Mouse (Mus musculus) bone marrow, adult 2 months (tissue): ENCODE results near the gene Alkbh4. TPM values are rescaled to one million over a fixed set of nuclear protein-coding genes. Genes with fewer than 3 reads are reported as not detected.

ENCODE experiments used
- H3K27ac ChIP-seq: fragments of 200-500 bp; 2 replicates; pipeline ENCODE4 v1.5.1; 2012; ENCODE audit warnings: low read depth, mild to moderate bottlenecking, control low read depth, inconsistent platforms, low read length; ENCODE audit not compliant: control insufficient read depth, poor library complexity, insufficient read depth
- H3K4me1 ChIP-seq: fragments of 200-500 bp; 2 replicates; pipeline ENCODE4 v1.6.1; 2011; ENCODE audit warnings: low read length; ENCODE audit not compliant: control insufficient read depth, insufficient read depth
- H3K4me3 ChIP-seq: fragments of 200-500 bp; replicated peaks from 2 replicates; pipeline ENCODE3; 2011; ENCODE audit warnings: mild to moderate bottlenecking, low read depth, low read length, control low read depth; ENCODE audit not compliant: control insufficient read depth
- CTCF ChIP-seq: fragments of 200-500 bp; IDR thresholded peaks from 2 replicates; pipeline ENCODE4 v1.5.1; 2011; ENCODE audit warnings: low read length, control low read depth; ENCODE audit not compliant: control insufficient read depth, insufficient read depth
- POLR2A ChIP-seq: fragments of 200-500 bp; IDR thresholded peaks from 2 replicates; pipeline ENCODE4 v1.6.1; 2011; ENCODE audit warnings: low read depth, mild to moderate bottlenecking, control low read depth, low read length, borderline replicate concordance; ENCODE audit not compliant: control insufficient read depth
- WGBS: fragments of 180-500 bp; shearing (Covaris S2); methylation state at CpG from one replicate; pipeline ENCODE4 v1.1.7; 2018; 5-methylcytosine and 5-hydroxymethylcytosine counted together
- polyA plus RNA-seq: library from polyadenylated mRNA; stranded (reverse); fragments of >200 nt; gene quantifications from 2 replicates; pipeline ENCODE4 v1.2.4, GENCODE M21; 2011; ENCODE audit warnings: low replicate concordance; ENCODE audit not compliant: missing spikeins, insufficient read depth, insufficient read length

Alkbh4 gene
- polyA plus RNA-seq, 1 experiment, result 14.2 TPM

GRCm38 (mm10) chr5:136170512-136171362 is 34.8 kb downstream of the Alkbh4 start, which contains the start of gene Orai2:
Gene Orai2, minus strand, starts transcription at chr5:136170713.
- peaks cover 2% of the 10 kb centered on the region for H3K4me1 ChIP-seq
- TF ChIP-seq POLR2A, result peak; percentile 40; the same call in 1 of the 2 replicates
- no peak for TF ChIP-seq CTCF
- peak within 1 kb of the TSS; percentile 94 for H3K4me3 ChIP-seq
- WGBS, result under 1% methylated on average over 49 of the region's 49 CpGs
- peak within 1 kb of the TSS; percentile 86 for H3K27ac ChIP-seq

GRCm38 (mm10) chr5:136171363-136172341 is 35.7 kb downstream of the Alkbh4 start:
- Histone ChIP-seq H3K4me1 (peaks cover 2% of the 10 kb centered on the region), H3K4me3 (peak overlapping the region; percentile 94), H3K27ac (peak overlapping the region; percentile 86)
- TF ChIP-seq CTCF, result no peak
- TF ChIP-seq POLR2A, result peak; percentile 40; the same call in 1 of the 2 replicates
- WGBS, result 10% methylated on average over 17 of the region's 17 CpGs

GRCm38 (mm10) chr5:136172939-136173338 is 37.0 kb downstream of the Alkbh4 start:
- H3K4me1 ChIP-seq, result peaks cover 2% of the 10 kb centered on the region
- no peak overlapping the region for H3K27ac ChIP-seq
- 78% methylated on average over 9 of the region's 9 CpGs for WGBS
- H3K4me3 ChIP-seq, result no peak overlapping the region
- no peak for TF ChIP-seq POLR2A
- TF ChIP-seq CTCF, result no peak

- 31% methylated on average over 9 of the region's 9 CpGs for WGBS
- H3K27ac ChIP-seq, result peak overlapping the region; percentile 23
- TF ChIP-seq CTCF, result no peak
- no peak for TF ChIP-seq POLR2A
- no peak overlapping the region for H3K4me3 ChIP-seq
- H3K4me1 ChIP-seq, result peaks cover 3% of the 10 kb centered on the region
Measured at GRCm38 (mm10) chr5:136173606-136174463, 37.9 kb downstream of the Alkbh4 start.

GRCm38 (mm10) chr5:136179594-136179993 is 43.6 kb downstream of the Alkbh4 start:
- H3K27ac ChIP-seq, result peak overlapping the region; percentile 82
- no peak overlapping the region for H3K4me3 ChIP-seq
- WGBS, result 50% methylated on average over 5 of the region's 5 CpGs
- H3K4me1 ChIP-seq, result peaks cover 2% of the 10 kb centered on the region; the same call in 1 of the 2 replicates
- TF ChIP-seq POLR2A, result no peak

- WGBS, result 84% methylated on average over 6 of the region's 6 CpGs
- Histone ChIP-seq H3K4me3 (no peak overlapping the region), H3K27ac (no peak overlapping the region), H3K4me1 (peaks cover 2% of the 10 kb centered on the region; the same call in 1 of the 2 replicates)
- TF ChIP-seq POLR2A (no peak), CTCF (no peak)
Measured at GRCm38 (mm10) chr5:136181197-136181596, 45.3 kb downstream of the Alkbh4 start.

- Histone ChIP-seq H3K4me1 (peaks cover 3% of the 10 kb centered on the region; the same call in 1 of the 2 replicates), H3K27ac (no peak overlapping the region), H3K4me3 (no peak overlapping the region)
- no peak for TF ChIP-seq POLR2A
- TF ChIP-seq CTCF, result no peak
- WGBS, result 80% methylated on average over 6 of the region's 6 CpGs
Measured at GRCm38 (mm10) chr5:136182049-136182448, 46.1 kb downstream of the Alkbh4 start.
